In the genomic region with DNA sequence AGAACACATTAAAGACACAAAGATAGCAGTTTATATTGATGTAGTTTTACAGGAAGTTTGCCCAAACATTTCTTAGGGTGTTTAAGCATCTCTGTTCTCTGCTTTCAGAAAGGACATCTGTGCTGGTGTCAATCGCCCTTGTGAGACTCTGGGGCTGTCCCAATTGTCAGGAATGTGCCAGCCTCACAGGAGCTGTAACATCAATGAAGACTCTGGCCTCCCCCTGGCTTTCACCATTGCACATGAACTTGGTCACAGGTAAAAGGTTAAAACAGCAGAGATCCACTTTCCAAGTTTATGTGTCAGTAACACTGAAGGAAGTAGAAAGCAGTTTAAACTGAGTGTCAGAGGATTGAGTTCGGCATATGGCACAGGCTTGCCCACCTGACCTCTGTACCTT, we compare ENCODE assay signal across 25 mouse cellular contexts.
"Had no signal": no experiment of that assay in that cellular context is flagged by ENCODE, and none has a peak within 500 bp of the region (broad histone marks: within the 10 kb centered on the region; RNA-seq: fewer than 3 reads in every experiment).

No protein-coding gene starts in this region.

- H3K27ac ChIP-seq: embryonic facial prominence, embryonic 10.5 days; embryonic facial prominence, embryonic 12.5 days; embryonic facial prominence, embryonic 13.5 days; embryonic facial prominence, embryonic 15.5 days; forebrain, embryonic 10.5 days; forebrain, embryonic 12.5 days; forebrain, embryonic 13.5 days; forebrain, embryonic 15.5 days; gastrocnemius, adult 2 months; heart, adult 2 months had no signal

- H3K4me2 ChIP-seq: embryonic facial prominence, embryonic 12.5 days; embryonic facial prominence, embryonic 13.5 days; embryonic facial prominence, embryonic 15.5 days; forebrain, embryonic 12.5 days; forebrain, embryonic 13.5 days; forebrain, embryonic 15.5 days had no signal

- H3K36me3 ChIP-seq: embryonic facial prominence, embryonic 10.5 days; embryonic facial prominence, embryonic 12.5 days; embryonic facial prominence, embryonic 13.5 days; forebrain, embryonic 10.5 days; forebrain, embryonic 12.5 days; forebrain, embryonic 15.5 days had no signal

- H3K27me3 ChIP-seq: embryonic facial prominence, embryonic 12.5 days; embryonic facial prominence, embryonic 13.5 days; embryonic facial prominence, embryonic 15.5 days; forebrain, embryonic 12.5 days; forebrain, embryonic 13.5 days; forebrain, embryonic 15.5 days had no signal

- H3K4me1 ChIP-seq: embryonic facial prominence, embryonic 10.5 days; embryonic facial prominence, embryonic 12.5 days; embryonic facial prominence, embryonic 13.5 days; embryonic facial prominence, embryonic 15.5 days; forebrain, embryonic 10.5 days; forebrain, embryonic 12.5 days; forebrain, embryonic 13.5 days; forebrain, embryonic 15.5 days had no signal

- H3K4me3 ChIP-seq: embryonic facial prominence, embryonic 10.5 days; embryonic facial prominence, embryonic 12.5 days; embryonic facial prominence, embryonic 13.5 days; embryonic facial prominence, embryonic 15.5 days; erythroblast, embryonic 14.5 days; forebrain, embryonic 10.5 days; forebrain, embryonic 12.5 days; forebrain, embryonic 13.5 days; forebrain, embryonic 15.5 days; gastrocnemius, adult 2 months; heart, adult 2 months had no signal

- DNase-seq: cerebellum, adult 8-10 months; cerebellum, adult 9-10 months; cerebellum, adult 9-11 months; cerebellum, postnatal 10 days; cerebellum, postnatal 14 days; cerebellum, postnatal 25 days; cerebellum, postnatal 36 days; embryo, embryonic 11 days; forebrain, postnatal 0 days; gastrocnemius, adult 2 months; gastrocnemius, postnatal 10 days; gastrocnemius, postnatal 14 days; gastrocnemius, postnatal 25 days; gastrocnemius, postnatal 36 days; heart, adult 18-20 months; heart, adult 2 months had no signal

- H3K9ac ChIP-seq: embryonic facial prominence, embryonic 12.5 days; embryonic facial prominence, embryonic 13.5 days; embryonic facial prominence, embryonic 15.5 days; forebrain, embryonic 12.5 days; forebrain, embryonic 13.5 days; forebrain, embryonic 15.5 days; forebrain, postnatal 0 days had no signal

- H3K9me3 ChIP-seq: embryonic facial prominence, embryonic 10.5 days; embryonic facial prominence, embryonic 12.5 days; embryonic facial prominence, embryonic 13.5 days; embryonic facial prominence, embryonic 15.5 days; forebrain, embryonic 10.5 days; forebrain, embryonic 12.5 days; forebrain, embryonic 13.5 days; forebrain, embryonic 15.5 days had no signal
